8 mouse cellular contexts compared by ENCODE assay signal in genomic region chr6:84320586-84320985, GRCm38 (mm10).
DNase-seq lines count a peak whose midpoint lies in the region; ATAC-seq and TF ChIP-seq lines count a peak whose summit lies in the region.

No protein-coding gene starts in this region.

- in situ Hi-C loops in CH12.LX (cut with MboI; ENCODE audit: low pct_ligation_motif_present, low pct_unique_long_range_greater_than_20kb, low sequenced_read_pairs) = no loop called here

- no peak overlapping the region for H3K9ac ChIP-seq in CH12.LX (ENCODE audit: insufficient read depth, low read depth)
- no peak overlapping the region for H3K9ac ChIP-seq in liver, postnatal 0 days (replicated peaks)
- no peak overlapping the region for H3K9ac ChIP-seq in midbrain, embryonic 13.5 days (replicated peaks)

- no peak overlapping the region for H3K27ac ChIP-seq in heart, embryonic 10.5 days
- no peak overlapping the region for H3K27ac ChIP-seq in CH12.LX (ENCODE audit: insufficient read depth, low read depth)
- H3K27ac ChIP-seq in liver, postnatal 0 days (ENCODE audit: low read depth) = no peak overlapping the region
- no peak overlapping the region for H3K27ac ChIP-seq in midbrain, embryonic 13.5 days

- no peak overlapping the region for H3K4me3 ChIP-seq in heart, embryonic 10.5 days
- H3K4me3 ChIP-seq in CH12.LX (replicated peaks in 1 of 3; ENCODE audit: low read depth in 2 of 3, low read length in 2 of 3, poor library complexity in 1 of 3) = no peak overlapping the region
- H3K4me3 ChIP-seq in liver, postnatal 0 days (ENCODE audit: low read depth, low read length) = no peak overlapping the region
- no peak overlapping the region for H3K4me3 ChIP-seq in midbrain, embryonic 13.5 days (replicated peaks)

- peaks cover 12% of the 10 kb centered on the region for H3K27me3 ChIP-seq in heart, embryonic 10.5 days (ENCODE audit: insufficient read depth, poor library complexity, severe bottlenecking)
- peaks cover 93% of the 10 kb centered on the region for H3K27me3 ChIP-seq in CH12.LX (replicated peaks)
- peaks cover 3% of the 10 kb centered on the region; the same call in 1 of the 2 replicates for H3K27me3 ChIP-seq in liver, postnatal 0 days (ENCODE audit: insufficient read depth, low read length)
- no peaks in the 10 kb centered on the region for H3K27me3 ChIP-seq in midbrain, embryonic 13.5 days

- TF ChIP-seq RAD21 in CH12.LX (IDR thresholded peaks at IDR 0.05; ENCODE audit: low read depth, low read length) = peak; percentile 49

- peak; percentile 48 to 60 for DNase-seq in heart, postnatal 10 days
- no peak for DNase-seq in heart, embryonic 10.5 days (ENCODE audit: low spot score)
- DNase-seq in CH12.LX (ENCODE audit: extremely low read depth) = no peak
- peak; percentile 24 for DNase-seq in R1 (ENCODE audit: low read depth, low spot score)
- DNase-seq in liver, postnatal 0 days = no peak

- no peaks in the 10 kb centered on the region for H3K79me2 ChIP-seq in CH12.LX (replicated peaks; ENCODE audit: control insufficient read depth, extremely low read depth, insufficient read depth, poor library complexity, severe bottlenecking)

- intact Hi-C loops in heart, postnatal 10 days (cut with DNase I) = loop anchor here (5.0 kb wide), 2 partner anchors 272 to 592 kb away; partner anchors contain the start of gene Cyp26b1

- no peaks in the 10 kb centered on the region for H3K36me3 ChIP-seq in heart, embryonic 10.5 days
- no peaks in the 10 kb centered on the region for H3K36me3 ChIP-seq in CH12.LX (replicated peaks in 1 of 2; ENCODE audit: control insufficient read depth in 1 of 2, insufficient read depth in 1 of 2, low read length in 1 of 2)
- H3K36me3 ChIP-seq in liver, postnatal 0 days (replicated peaks; ENCODE audit: insufficient read depth, low read length) = no peaks in the 10 kb centered on the region
- no peaks in the 10 kb centered on the region for H3K36me3 ChIP-seq in midbrain, embryonic 13.5 days

- H3K4me1 ChIP-seq in heart, embryonic 10.5 days = peaks cover 10% of the 10 kb centered on the region
- H3K4me1 ChIP-seq in CH12.LX (ENCODE audit: control insufficient read depth in 1 of 2, insufficient read depth in 2 of 2) = no peaks in the 10 kb centered on the region
- no peaks in the 10 kb centered on the region for H3K4me1 ChIP-seq in liver, postnatal 0 days (ENCODE audit: insufficient read depth)
- no peaks in the 10 kb centered on the region for H3K4me1 ChIP-seq in midbrain, embryonic 13.5 days (replicated peaks)

- WGBS in heart, embryonic 10.5 days = 63% methylated on average over 1 of the region's 1 CpGs
- 67% methylated on average over 1 of the region's 1 CpGs for WGBS in liver, postnatal 0 days (ENCODE audit: insufficient replicate concordance)
- 70% methylated on average over 1 of the region's 1 CpGs for WGBS in midbrain, embryonic 13.5 days

- dilution Hi-C loops in CH12.LX (cut with MboI; ENCODE audit: extremely low pct_ligation_motif_present, extremely low pct_unique_long_range_greater_than_20kb, low sequenced_read_pairs) = no loop called here

- no peak for TF ChIP-seq POLR2A in CH12.LX (IDR thresholded peaks at IDR 0.05; ENCODE audit: low read depth, low read length)

- no peak for ATAC-seq in liver, postnatal 0 days
- no peak for ATAC-seq in granulocyte monocyte progenitor cell, adult 5-6 weeks (replicated peaks; ENCODE audit: poor library complexity, severe bottlenecking)
- ATAC-seq in midbrain, embryonic 13.5 days = no peak
- no peak for ATAC-seq in activated CD4-positive, CD25-positive, alpha-beta regulatory T cell, adult 4 months

- no peaks in the 10 kb centered on the region for H3K9me3 ChIP-seq in heart, embryonic 10.5 days
- no peaks in the 10 kb centered on the region for H3K9me3 ChIP-seq in CH12.LX (replicated peaks; ENCODE audit: low read length)
- no peaks in the 10 kb centered on the region for H3K9me3 ChIP-seq in liver, postnatal 0 days (ENCODE audit: low read length)
- H3K9me3 ChIP-seq in midbrain, embryonic 13.5 days = no peaks in the 10 kb centered on the region

- no peak for TF ChIP-seq EP300 in CH12.LX (IDR thresholded peaks at IDR 0.05; ENCODE audit: low read length)
- no peak for TF ChIP-seq EP300 in liver, postnatal 0 days (IDR thresholded peaks at IDR 0.05; ENCODE audit: low read depth)

- no peak overlapping the region for H3K4me2 ChIP-seq in CH12.LX (ENCODE audit: insufficient read depth, low read depth, poor library complexity, severe bottlenecking)
- no peak overlapping the region for H3K4me2 ChIP-seq in liver, postnatal 0 days (ENCODE audit: low read depth, low read length)
- no peak overlapping the region for H3K4me2 ChIP-seq in midbrain, embryonic 13.5 days (replicated peaks)

- peak in 1 of 2 experiments; percentile 52; a peak in 2 of 4 replicates for TF ChIP-seq CTCF in CH12.LX (conservative IDR thresholded peaks at IDR 0.05 in 1 of 2, IDR thresholded peaks at IDR 0.05 in 1 of 2; ENCODE audit: low read depth in 2 of 2, low read length in 2 of 2)
- peak; percentile 47 for TF ChIP-seq CTCF in liver, postnatal 0 days (IDR thresholded peaks at IDR 0.05; ENCODE audit: low read depth)

TF ChIP-seq in CH12.LX, 34 proteins besides CTCF, POLR2A, EP300 and RAD21:
- TF ChIP-seq TCF12 (IDR thresholded peaks at IDR 0.05; ENCODE audit: low read depth, low read length) (no peak), E2F4 (IDR thresholded peaks at IDR 0.05; ENCODE audit: insufficient replicate concordance, low read depth, low read length) (no peak), ZMIZ1 (IDR thresholded peaks at IDR 0.05; ENCODE audit: low read depth, low read length) (no peak), IRF4 (IDR thresholded peaks at IDR 0.05; ENCODE audit: low read depth, low read length) (no peak), JUN (IDR thresholded peaks at IDR 0.05; ENCODE audit: insufficient read depth, low read depth, low read length) (no peak), CHD1 (IDR thresholded peaks at IDR 0.05; ENCODE audit: low read depth, low read length) (no peak), HCFC1 (IDR thresholded peaks at IDR 0.05; ENCODE audit: low read depth, low read length) (no peak), KAT2A (IDR thresholded peaks at IDR 0.05; ENCODE audit: insufficient replicate concordance, low read length) (no peak), NELFE (IDR thresholded peaks at IDR 0.05; ENCODE audit: low read depth, low read length) (no peak), PAX5 (IDR thresholded peaks at IDR 0.05; ENCODE audit: low read length) (no peak), JUND (conservative IDR thresholded peaks at IDR 0.05; ENCODE audit: low read depth, low read length) (no peak)

Comparison
In these comparisons a context has a peak if more than half of its experiments do, and no peak if none do; other contexts are left out.
1. DNase-seq: peak in heart, postnatal 10 days (2 of 2) and R1 (single experiment); none in heart, embryonic 10.5 days (single experiment), CH12.LX (single experiment) and liver, postnatal 0 days (single experiment).